In the genomic region with DNA sequence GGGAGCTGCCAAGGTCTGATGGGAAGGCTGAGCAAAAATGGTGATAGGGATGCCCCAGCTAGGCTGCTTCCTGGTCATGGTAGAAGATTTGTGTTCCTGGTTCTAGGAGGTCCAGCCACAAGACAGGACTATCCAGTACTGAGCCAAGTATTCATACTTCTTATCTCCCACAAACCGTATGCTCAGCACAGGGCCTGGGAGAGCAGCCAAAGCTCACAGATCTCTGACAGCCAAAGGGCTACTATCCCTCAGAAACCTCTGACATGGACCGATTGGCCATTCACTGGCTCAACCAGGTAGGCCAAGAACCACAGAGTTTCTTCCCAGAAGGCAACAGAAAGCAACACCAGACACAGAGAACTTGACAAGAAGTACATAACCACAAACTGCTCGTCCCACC, we compare ENCODE assay signal across 17 mouse cellular contexts. TPM values are rescaled to one million over a fixed set of nuclear protein-coding genes. Genes with fewer than 3 reads are reported as not detected.
DNase-seq lines count a peak whose midpoint lies in the region; ATAC-seq and TF ChIP-seq lines count a peak whose summit lies in the region.
"Had no signal": no experiment of that assay in that cellular context is flagged by ENCODE, and none has a peak within 500 bp of the region (broad histone marks: within the 10 kb centered on the region; RNA-seq: fewer than 3 reads in every experiment).

No protein-coding gene starts in this region.

- TF ChIP-seq CTCF in liver, postnatal 0 days (IDR thresholded peaks at IDR 0.05; ENCODE audit: low read depth), result no peak

- no peaks in the 10 kb centered on the region for H3K27me3 ChIP-seq in heart, embryonic 10.5 days (ENCODE audit: insufficient read depth, poor library complexity, severe bottlenecking)
- no peaks in the 10 kb centered on the region for H3K27me3 ChIP-seq in liver, postnatal 0 days (ENCODE audit: insufficient read depth, low read length)
- H3K27me3 ChIP-seq in liver, embryonic 12.5 days (replicated peaks), result no peaks in the 10 kb centered on the region
- H3K27me3 ChIP-seq: limb, embryonic 13.5 days had no signal

- peaks cover 59% of the 10 kb centered on the region for H3K36me3 ChIP-seq in heart, embryonic 10.5 days
- H3K36me3 ChIP-seq in liver, postnatal 0 days (replicated peaks; ENCODE audit: insufficient read depth, low read length), result peaks cover 46% of the 10 kb centered on the region
- H3K36me3 ChIP-seq in liver, embryonic 12.5 days, result peaks cover 98% of the 10 kb centered on the region

- no peak overlapping the region for H3K4me3 ChIP-seq in heart, embryonic 10.5 days
- no peak overlapping the region for H3K4me3 ChIP-seq in liver, postnatal 0 days (ENCODE audit: low read depth, low read length)
- H3K4me3 ChIP-seq in liver, embryonic 12.5 days, result no peak overlapping the region
- H3K4me3 ChIP-seq: embryonic facial prominence, embryonic 10.5 days; hindbrain, embryonic 10.5 days; limb, embryonic 13.5 days had no signal

- H3K9ac ChIP-seq in liver, postnatal 0 days (replicated peaks), result no peak overlapping the region
- H3K9ac ChIP-seq in liver, embryonic 12.5 days, result no peak overlapping the region
- H3K9ac ChIP-seq: limb, embryonic 13.5 days had no signal

- no peaks in the 10 kb centered on the region for H3K4me1 ChIP-seq in heart, embryonic 10.5 days
- H3K4me1 ChIP-seq in liver, postnatal 0 days (ENCODE audit: insufficient read depth), result peaks cover 7% of the 10 kb centered on the region
- H3K4me1 ChIP-seq in liver, embryonic 12.5 days, result 0 out of 2 replicates have a peak, but pooled peaks cover 8% of the 10 kb centered on the region
- H3K4me1 ChIP-seq: embryonic facial prominence, embryonic 10.5 days; hindbrain, embryonic 10.5 days; limb, embryonic 13.5 days had no signal

- WGBS in heart, embryonic 10.5 days, result 79% methylated on average over 3 of the region's 3 CpGs
- 51% methylated on average over 3 of the region's 3 CpGs for WGBS in liver, postnatal 0 days (ENCODE audit: insufficient replicate concordance)
- WGBS in liver, embryonic 12.5 days (ENCODE audit: insufficient replicate concordance), result 63% methylated on average over 3 of the region's 3 CpGs

- ATAC-seq in liver, postnatal 0 days, result peak; percentile 72
- ATAC-seq in liver, embryonic 12.5 days, result no peak
- peak; percentile 71 for ATAC-seq in common myeloid progenitor, adult 5-6 weeks (replicated peaks; ENCODE audit: low read depth, poor library complexity, severe bottlenecking)
- ATAC-seq: activated CD4-positive, CD25-positive, alpha-beta regulatory T cell, adult 4 months; intestine, postnatal 0 days had no signal

- H3K27ac ChIP-seq in heart, embryonic 10.5 days, result no peak overlapping the region
- H3K27ac ChIP-seq in liver, postnatal 0 days (ENCODE audit: low read depth), result no peak overlapping the region; the same call in 1 of the 2 replicates
- no peak overlapping the region for H3K27ac ChIP-seq in liver, embryonic 12.5 days
- H3K27ac ChIP-seq: embryonic facial prominence, embryonic 10.5 days; hindbrain, embryonic 10.5 days; limb, embryonic 13.5 days had no signal

- no peak for TF ChIP-seq EP300 in liver, postnatal 0 days (IDR thresholded peaks at IDR 0.05; ENCODE audit: low read depth)

- DNase-seq in heart, adult 18-20 months, result peak; percentile 72 to 77
- DNase-seq in heart, embryonic 10.5 days (ENCODE audit: low spot score), result no peak
- DNase-seq in liver, postnatal 0 days, result no peak
- peak; percentile 56 for DNase-seq in heart, postnatal 4 days
- DNase-seq in MN1 (ENCODE audit: low spot score), result no peak
- DNase-seq in frontal cortex, adult 2 months (ENCODE audit: extremely low spot score in 1 of 2, low spot score in 1 of 2), result no peak
- DNase-seq: B cell, adult 2 months; cerebellum, adult 9-10 months; lung, postnatal 36 days; midbrain, embryonic 14.5 days had no signal

- no peaks in the 10 kb centered on the region for H3K9me3 ChIP-seq in heart, embryonic 10.5 days
- no peaks in the 10 kb centered on the region for H3K9me3 ChIP-seq in liver, postnatal 0 days (ENCODE audit: low read length)
- H3K9me3 ChIP-seq in liver, embryonic 12.5 days (replicated peaks), result no peaks in the 10 kb centered on the region
- H3K9me3 ChIP-seq: embryonic facial prominence, embryonic 10.5 days; hindbrain, embryonic 10.5 days; limb, embryonic 13.5 days had no signal

- H3K4me2 ChIP-seq in liver, postnatal 0 days (ENCODE audit: low read depth, low read length), result no peak overlapping the region
- H3K4me2 ChIP-seq in liver, embryonic 12.5 days, result no peak overlapping the region
- H3K4me2 ChIP-seq: limb, embryonic 13.5 days had no signal

RNA-seq across cellular contexts. Expression of a gene that starts 36.1 kb away (rescaled TPM):
- 1 to 10 TPM; 3.7 to 4.2 TPM for total RNA-seq in heart, adult 18-20 months (2021)
- polyA plus RNA-seq in heart, embryonic 10.5 days (2016; fragmentation: Nextera tagmentation; extraction: Ambion mirVana), result 56.5 and 88.5 TPM in 2 replicates
- polyA plus RNA-seq in liver, postnatal 0 days (2015; fragmentation: Nextera tagmentation; extraction: Ambion mirVana), result 40.7 and 57.3 TPM in 2 replicates
- polyA plus RNA-seq in liver, embryonic 12.5 days (2016; fragmentation: Nextera tagmentation; extraction: Ambion mirVana), result 181 and 191 TPM in 2 replicates
- total RNA-seq in common myeloid progenitor, adult 5-6 weeks (2017), result 91.8 and 92.1 TPM in 2 replicates
- total RNA-seq in heart, postnatal 4 days (2021), result 10 to 100 TPM; 33.0 to 35.3 TPM
- 112 and 121 TPM in 2 replicates for polyA plus RNA-seq in frontal cortex, adult 2 months (2012; rRNA removed)

Comparison
In these comparisons a context has a peak if more than half of its experiments do, and no peak if none do; other contexts are left out.
1. DNase-seq: peak in heart, adult 18-20 months (2 of 2) and heart, postnatal 4 days (single experiment); none in heart, embryonic 10.5 days (single experiment), liver, postnatal 0 days (single experiment), MN1 (single experiment) and frontal cortex, adult 2 months (0 of 2).